Mouse (Mus musculus): Measurements from ENCODE around the gene Gm29776.

Gene Gm29776

GRCm38 (mm10) chr14:54698733-54699132, at the start of gene Gm29776:
Gene Gm29776, minus strand, starts transcription at chr14:54698833.
- in situ Hi-C loops (cut with MboI, MseI): no loop called here

GRCm38 (mm10) chr14:54746038-54746437, 47.4 kb upstream of the Gm29776 start:
- in situ Hi-C loops (cut with MboI, MseI): no loop called here

- in situ Hi-C loops (cut with MboI, MseI): no loop called here
Measured at GRCm38 (mm10) chr14:54744473-54744872, 45.8 kb upstream of the Gm29776 start.

- in situ Hi-C loops (cut with MboI, MseI): no loop called here
Measured at GRCm38 (mm10) chr14:54742375-54742774, 43.7 kb upstream of the Gm29776 start.

GRCm38 (mm10) chr14:54741721-54742120, 43.1 kb upstream of the Gm29776 start:
- in situ Hi-C loops (cut with MboI, MseI): no loop called here

GRCm38 (mm10) chr14:54737634-54738033, 39.0 kb upstream of the Gm29776 start:
- in situ Hi-C loops (cut with MboI, MseI): no loop called here

GRCm38 (mm10) chr14:54736555-54737552, 38.2 kb upstream of the Gm29776 start:
- in situ Hi-C loops (cut with MboI, MseI): no loop called here

GRCm38 (mm10) chr14:54735221-54735620, 36.6 kb upstream of the Gm29776 start:
- in situ Hi-C loops (cut with MboI, MseI): no loop called here

- in situ Hi-C loops (cut with MboI, MseI): no loop called here
Measured at GRCm38 (mm10) chr14:54734004-54734403, 35.4 kb upstream of the Gm29776 start.

- in situ Hi-C loops (cut with MboI, MseI): no loop called here
Measured at GRCm38 (mm10) chr14:54732206-54732605, 33.6 kb upstream of the Gm29776 start.

- in situ Hi-C loops (cut with MboI, MseI): no loop called here
Measured at GRCm38 (mm10) chr14:54730305-54730704, 31.7 kb upstream of the Gm29776 start.

GRCm38 (mm10) chr14:54728823-54729653, 30.4 kb upstream of the Gm29776 start:
- in situ Hi-C loops (cut with MboI, MseI): no loop called here

- in situ Hi-C loops (cut with MboI, MseI): no loop called here
Measured at GRCm38 (mm10) chr14:54727565-54727964, 28.9 kb upstream of the Gm29776 start.

- in situ Hi-C loops (cut with MboI, MseI): no loop called here
Measured at GRCm38 (mm10) chr14:54724049-54724448, 25.4 kb upstream of the Gm29776 start.

GRCm38 (mm10) chr14:54721711-54722110, 23.1 kb upstream of the Gm29776 start:
- in situ Hi-C loops (cut with MboI, MseI): no loop called here

- in situ Hi-C loops (cut with MboI, MseI): no loop called here
Measured at GRCm38 (mm10) chr14:54720654-54721350, 22.2 kb upstream of the Gm29776 start.

- in situ Hi-C loops (cut with MboI, MseI): no loop called here
Measured at GRCm38 (mm10) chr14:54720041-54720440, 21.4 kb upstream of the Gm29776 start.

- in situ Hi-C loops (cut with MboI, MseI): loop anchor here (10.0 kb wide), 1 partner anchor 69 kb away; the partner anchor contains the start of gene Slc7a8
Measured at GRCm38 (mm10) chr14:54715402-54715801, 16.8 kb upstream of the Gm29776 start.

GRCm38 (mm10) chr14:54714617-54715081, 16.0 kb upstream of the Gm29776 start:
- in situ Hi-C loops (cut with MboI, MseI): loop anchor here (10.0 kb wide), 1 partner anchor 70 kb away; the partner anchor contains the start of gene Slc7a8

- in situ Hi-C loops (cut with MboI, MseI): loop anchor here (10.0 kb wide), 1 partner anchor 71 kb away; the partner anchor contains the start of gene Slc7a8
Measured at GRCm38 (mm10) chr14:54714121-54714520, 15.5 kb upstream of the Gm29776 start.

- in situ Hi-C loops (cut with MboI, MseI): loop anchor here (10.0 kb wide), 1 partner anchor 72 kb away; the partner anchor contains the start of gene Slc7a8
Measured at GRCm38 (mm10) chr14:54712861-54713260, 14.2 kb upstream of the Gm29776 start.
